Mouse (Mus musculus) stomach, postnatal 0 days (tissue): ENCODE measurements around the gene Plcl1.

Experiments used
- CTCF ChIP-seq: IDR thresholded peaks from 2 replicates; pipeline ENCODE4 v1.5.1; 2016; ENCODE audit warnings: antibody characterized with exemption, low read depth, mild to moderate bottlenecking, moderate library complexity
- EP300 ChIP-seq: optimal IDR thresholded peaks from 2 replicates; pipeline ENCODE3; 2016; ENCODE audit warnings: antibody characterized with exemption

DNA sequence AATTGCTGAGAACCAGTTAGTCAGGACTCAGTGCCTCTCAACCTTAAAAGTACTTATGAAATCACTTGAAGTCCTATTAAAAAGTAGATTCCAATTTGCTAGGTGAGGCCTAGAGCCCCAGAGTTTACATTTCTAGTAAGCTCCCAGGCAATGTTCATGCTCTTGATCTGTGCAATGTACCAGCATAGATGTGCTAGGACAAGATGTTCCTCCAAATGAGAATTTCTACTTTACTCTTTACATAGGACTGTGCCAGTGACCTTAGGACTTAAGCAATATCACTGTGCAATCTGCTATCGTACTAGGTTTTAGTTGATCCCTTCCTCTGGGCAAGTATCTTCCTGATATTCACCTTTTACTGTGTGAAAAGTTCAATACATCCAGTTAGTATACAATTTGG lies 103.9 kb downstream of the Plcl1 start:
- TF ChIP-seq EP300 (no peak), CTCF (no peak)
